Mouse (Mus musculus): ENCODE data around the gene Pard3. TPM values are rescaled to one million over a fixed set of nuclear protein-coding genes. Genes with fewer than 3 reads are reported as not detected.

Gene Pard3
- polyA plus RNA-seq, 1 experiment: 35.1 TPM

GRCm38 (mm10) chr8:127084565-127084964, 20.9 kb downstream of the Pard3 start:
- DNase-seq (ENCODE audit: low read depth): no peak
- no peak for TF ChIP-seq POLR2A (IDR thresholded peaks at IDR 0.05; ENCODE audit: borderline replicate concordance, extremely low read depth, insufficient read depth, insufficient read length, poor library complexity, severe bottlenecking)
- TF ChIP-seq CTCF (IDR thresholded peaks at IDR 0.05; ENCODE audit: borderline replicate concordance, extremely low read depth, insufficient read depth, insufficient read length): no peak

GRCm38 (mm10) chr8:127087434-127087833, 23.7 kb downstream of the Pard3 start:
- DNase-seq (ENCODE audit: low read depth): no peak
- TF ChIP-seq POLR2A (IDR thresholded peaks at IDR 0.05; ENCODE audit: borderline replicate concordance, extremely low read depth, insufficient read depth, insufficient read length, poor library complexity, severe bottlenecking) (no peak), CTCF (IDR thresholded peaks at IDR 0.05; ENCODE audit: borderline replicate concordance, extremely low read depth, insufficient read depth, insufficient read length) (no peak)

- TF ChIP-seq POLR2A (IDR thresholded peaks at IDR 0.05; ENCODE audit: borderline replicate concordance, extremely low read depth, insufficient read depth, insufficient read length, poor library complexity, severe bottlenecking): no peak
- no peak for TF ChIP-seq CTCF (IDR thresholded peaks at IDR 0.05; ENCODE audit: borderline replicate concordance, extremely low read depth, insufficient read depth, insufficient read length)
- no peak for DNase-seq (ENCODE audit: low read depth)
Measured at GRCm38 (mm10) chr8:127088372-127088771, 24.7 kb downstream of the Pard3 start.

- TF ChIP-seq CTCF (IDR thresholded peaks at IDR 0.05; ENCODE audit: borderline replicate concordance, extremely low read depth, insufficient read depth, insufficient read length) (no peak), POLR2A (IDR thresholded peaks at IDR 0.05; ENCODE audit: borderline replicate concordance, extremely low read depth, insufficient read depth, insufficient read length, poor library complexity, severe bottlenecking) (no peak)
Measured at GRCm38 (mm10) chr8:127089021-127089420, 25.3 kb downstream of the Pard3 start.

GRCm38 (mm10) chr8:127090435-127090834, 26.7 kb downstream of the Pard3 start:
- TF ChIP-seq CTCF (IDR thresholded peaks at IDR 0.05; ENCODE audit: borderline replicate concordance, extremely low read depth, insufficient read depth, insufficient read length) (no peak), POLR2A (IDR thresholded peaks at IDR 0.05; ENCODE audit: borderline replicate concordance, extremely low read depth, insufficient read depth, insufficient read length, poor library complexity, severe bottlenecking) (no peak)

More at GRCm38 (mm10) chr8:127089021-127089420, 25.3 kb downstream of the Pard3 start:
- no peak for DNase-seq (ENCODE audit: low read depth)

GRCm38 (mm10) chr8:127091936-127092335, 28.2 kb downstream of the Pard3 start:
- no peak for TF ChIP-seq POLR2A (IDR thresholded peaks at IDR 0.05; ENCODE audit: borderline replicate concordance, extremely low read depth, insufficient read depth, insufficient read length, poor library complexity, severe bottlenecking)
- DNase-seq (ENCODE audit: low read depth): no peak

More at GRCm38 (mm10) chr8:127090435-127090834, 26.7 kb downstream of the Pard3 start:
- DNase-seq (ENCODE audit: low read depth): no peak

GRCm38 (mm10) chr8:127092383-127093112, 28.9 kb downstream of the Pard3 start:
- no peak for TF ChIP-seq POLR2A (IDR thresholded peaks at IDR 0.05; ENCODE audit: borderline replicate concordance, extremely low read depth, insufficient read depth, insufficient read length, poor library complexity, severe bottlenecking)
- TF ChIP-seq CTCF (IDR thresholded peaks at IDR 0.05; ENCODE audit: borderline replicate concordance, extremely low read depth, insufficient read depth, insufficient read length): no peak
- DNase-seq (ENCODE audit: low read depth): peak; percentile 95

- no peak for TF ChIP-seq POLR2A (IDR thresholded peaks at IDR 0.05; ENCODE audit: borderline replicate concordance, extremely low read depth, insufficient read depth, insufficient read length, poor library complexity, severe bottlenecking)
- no peak for DNase-seq (ENCODE audit: low read depth)
Measured at GRCm38 (mm10) chr8:127093113-127093426, 29.4 kb downstream of the Pard3 start.

- no peak for TF ChIP-seq POLR2A (IDR thresholded peaks at IDR 0.05; ENCODE audit: borderline replicate concordance, extremely low read depth, insufficient read depth, insufficient read length, poor library complexity, severe bottlenecking)
- peak; percentile 57 for DNase-seq (ENCODE audit: low read depth)
Measured at GRCm38 (mm10) chr8:127095763-127096162, 32.1 kb downstream of the Pard3 start.

- TF ChIP-seq CTCF (IDR thresholded peaks at IDR 0.05; ENCODE audit: borderline replicate concordance, extremely low read depth, insufficient read depth, insufficient read length) (no peak), POLR2A (IDR thresholded peaks at IDR 0.05; ENCODE audit: borderline replicate concordance, extremely low read depth, insufficient read depth, insufficient read length, poor library complexity, severe bottlenecking) (no peak)
- peak; percentile 71 for DNase-seq (ENCODE audit: low read depth)
Measured at GRCm38 (mm10) chr8:127099439-127100090, 35.9 kb downstream of the Pard3 start.

- TF ChIP-seq CTCF (IDR thresholded peaks at IDR 0.05; ENCODE audit: borderline replicate concordance, extremely low read depth, insufficient read depth, insufficient read length) (no peak), POLR2A (IDR thresholded peaks at IDR 0.05; ENCODE audit: borderline replicate concordance, extremely low read depth, insufficient read depth, insufficient read length, poor library complexity, severe bottlenecking) (no peak)
- DNase-seq (ENCODE audit: low read depth): no peak
Measured at GRCm38 (mm10) chr8:127103256-127103655, 39.6 kb downstream of the Pard3 start.

- TF ChIP-seq CTCF (IDR thresholded peaks at IDR 0.05; ENCODE audit: borderline replicate concordance, extremely low read depth, insufficient read depth, insufficient read length): no peak
- no peak for TF ChIP-seq POLR2A (IDR thresholded peaks at IDR 0.05; ENCODE audit: borderline replicate concordance, extremely low read depth, insufficient read depth, insufficient read length, poor library complexity, severe bottlenecking)
- DNase-seq (ENCODE audit: low read depth): no peak
Measured at GRCm38 (mm10) chr8:127104616-127105015, 40.9 kb downstream of the Pard3 start.
